Mouse (Mus musculus) midbrain, postnatal 0 days (tissue): ENCODE data around the gene Pln. TPM values are rescaled to one million over a fixed set of nuclear protein-coding genes. Genes with fewer than 3 reads are reported as not detected.
A peak's percentile ranks its signal among the peaks of the same experiment; 100 is the strongest.

Experiments
- ATAC-seq: fragments of 200-750 bp; cut with Nextera tagmentation; 2 replicates; pipeline ENCODE4 v1.8.0; 2017; ENCODE audit warnings: moderate number of reproducible peaks, mild to moderate bottlenecking, moderate TSS enrichment, moderate library complexity; ENCODE audit not compliant: low FRiP score
- DNase-seq: peaks from one replicate; pipeline ENCODE4 v3.0.0-alpha.2; 2015; ENCODE audit warnings: low spot score
- H3K27ac ChIP-seq: fragments of 300-500 bp; sonication (generic); 2 replicates; pipeline ENCODE4 v1.5.1; 2014; ENCODE audit warnings: low read depth, mild to moderate bottlenecking, low read length, mixed read lengths
- H3K27me3 ChIP-seq: fragments of 300-500 bp; sonication (generic); 2 replicates; pipeline ENCODE4 v1.6.1; 2014; ENCODE audit warnings: low read length, control low read depth, mixed read lengths; ENCODE audit not compliant: insufficient read depth
- H3K36me3 ChIP-seq: fragments of 300-500 bp; sonication (generic); 2 replicates; pipeline ENCODE4 v1.6.1; 2014; ENCODE audit warnings: low read length, control low read depth, mixed read lengths; ENCODE audit not compliant: insufficient read depth
- H3K4me1 ChIP-seq: fragments of 300-500 bp; sonication (generic); 2 replicates; pipeline ENCODE4 v1.6.1; 2014; ENCODE audit warnings: mild to moderate bottlenecking, control low read depth, antibody characterized with exemption, low read length, mixed read lengths; ENCODE audit not compliant: insufficient read depth
- H3K4me2 ChIP-seq: fragments of 300-500 bp; sonication (generic); 2 replicates; pipeline ENCODE4 v1.6.1; 2014; ENCODE audit warnings: low read depth, mild to moderate bottlenecking, low read length, mixed read lengths; ENCODE audit not compliant: poor library complexity, severe bottlenecking
- H3K4me3 ChIP-seq: fragments of 300-500 bp; sonication (generic); 2 replicates; pipeline ENCODE4 v1.5.1; 2014; ENCODE audit warnings: low read depth, mild to moderate bottlenecking, low read length, moderate library complexity
- H3K9ac ChIP-seq: fragments of 300-500 bp; sonication (generic); replicated peaks from 2 replicates; pipeline ENCODE4 v1.6.1; 2014; ENCODE audit warnings: mild to moderate bottlenecking, low read length, moderate library complexity, mixed read lengths; ENCODE audit not compliant: poor library complexity, severe bottlenecking
- H3K9me3 ChIP-seq: fragments of 300-500 bp; sonication (generic); 2 replicates; pipeline ENCODE4 v1.6.1; 2016; ENCODE audit warnings: low read length, control low read depth
- CTCF ChIP-seq: IDR thresholded peaks from 2 replicates; pipeline ENCODE4 v1.5.1; 2016; ENCODE audit warnings: antibody characterized with exemption, mild to moderate bottlenecking
- WGBS: fragments of 180-500 bp; shearing (Covaris S2); extraction: QIAGEN DNeasy Blood & Tissue Kit; methylation state at CpG from one replicate; pipeline ENCODE4 v1.1.7; 2014; 5-methylcytosine and 5-hydroxymethylcytosine counted together
- polyA plus RNA-seq: library from polyadenylated mRNA; unstranded; fragments of >200 nt; fragmentation: Nextera tagmentation; extraction: Ambion mirVana; gene quantifications from 2 replicates; pipeline ENCODE4 v1.2.1, GENCODE M21; 2015
- total RNA-seq: library from RNA; depleted of rRNA; stranded (reverse); fragments of >200 nt; gene quantifications from 2 replicates; pipeline ENCODE4 v1.2.3, GENCODE M21; 2014

Gene Pln
- total and polyA plus RNA-seq, 2 experiments from 2014 or later: 0.20 TPM; not detected in 1

DNA sequence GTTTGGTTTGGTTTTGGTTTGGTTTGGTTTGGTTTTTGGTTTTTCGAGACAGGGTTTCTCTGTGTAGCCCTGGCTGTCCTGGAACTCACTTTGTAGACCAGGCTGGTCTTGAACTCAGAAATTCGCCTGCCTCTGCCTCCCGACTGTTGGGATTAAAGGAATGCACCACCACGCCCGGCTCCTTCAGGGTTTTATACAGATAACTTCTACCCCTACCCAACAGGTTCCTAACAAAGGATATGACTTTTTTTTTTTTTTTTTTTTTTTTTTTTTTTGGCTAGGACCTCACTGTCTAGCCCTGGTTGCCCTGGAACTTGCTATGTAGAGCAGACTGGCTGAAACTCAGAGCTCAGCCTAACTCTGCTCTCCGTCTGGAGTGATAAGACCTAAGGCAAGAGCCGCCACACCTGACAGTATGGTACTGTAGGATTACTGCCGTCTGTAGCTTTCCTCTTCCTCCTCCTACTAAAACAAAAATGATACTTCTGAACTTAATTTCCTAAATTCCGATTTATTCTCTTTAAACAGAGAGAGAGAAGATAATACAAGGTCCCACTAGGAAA, 4.8 kb downstream of the Pln start:
- Histone ChIP-seq H3K9ac (no peak overlapping the region), H3K27me3 (no peaks in the 10 kb centered on the region), H3K9me3 (no peaks in the 10 kb centered on the region), H3K4me3 (no peak overlapping the region), H3K36me3 (no peaks in the 10 kb centered on the region), H3K4me2 (no peak overlapping the region), H3K27ac (no peak overlapping the region), H3K4me1 (no peaks in the 10 kb centered on the region)
- DNase-seq: no peak
- ATAC-seq: no peak
- WGBS: 95% methylated on average over 9 of the region's 9 CpGs
- no peak for TF ChIP-seq CTCF

DNA sequence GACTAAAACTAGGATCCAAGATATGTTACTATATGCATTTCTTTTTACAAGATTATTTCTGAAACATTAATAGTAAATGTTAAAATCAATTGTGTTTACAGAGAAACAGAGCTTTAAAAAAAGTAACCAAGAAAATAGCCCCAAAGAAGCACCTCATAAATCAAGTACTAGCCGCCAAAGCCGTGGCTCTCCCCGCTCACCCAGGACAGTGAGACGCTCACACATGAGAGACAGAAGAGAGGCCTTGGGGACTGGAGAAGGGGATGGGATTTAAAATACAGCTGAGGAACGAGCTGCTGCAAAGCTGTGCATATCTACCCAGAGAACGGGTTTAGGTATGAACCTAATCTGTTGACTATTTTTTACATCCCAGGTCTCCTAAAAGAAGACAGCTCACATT, 5.9 kb downstream of the Pln start:
- Histone ChIP-seq H3K4me3 (no peak overlapping the region), H3K9ac (no peak overlapping the region), H3K9me3 (no peaks in the 10 kb centered on the region), H3K27ac (no peak overlapping the region), H3K27me3 (no peaks in the 10 kb centered on the region), H3K4me1 (no peaks in the 10 kb centered on the region), H3K36me3 (no peaks in the 10 kb centered on the region), H3K4me2 (no peak overlapping the region)
- ATAC-seq: no peak
- TF ChIP-seq CTCF: no peak
- no peak for DNase-seq
- WGBS: 78% methylated on average over 6 of the region's 6 CpGs

DNA sequence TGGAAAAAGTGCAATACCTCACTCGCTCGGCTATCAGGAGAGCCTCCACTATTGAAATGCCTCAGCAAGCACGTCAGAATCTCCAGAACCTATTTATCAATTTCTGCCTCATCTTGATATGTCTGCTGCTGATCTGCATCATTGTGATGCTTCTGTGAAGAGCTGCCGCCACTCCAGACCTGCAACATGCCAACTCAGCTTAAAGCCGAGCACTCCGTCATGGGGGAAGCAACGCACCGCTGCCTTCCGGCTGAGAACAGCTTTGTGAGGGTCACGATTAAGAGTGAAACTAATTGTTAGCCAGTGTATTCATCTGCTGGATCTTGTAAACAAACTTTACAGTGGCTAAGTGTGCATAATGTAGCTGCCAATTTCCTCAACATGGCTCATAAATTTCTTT, 6.4 kb downstream of the Pln start:
- Histone ChIP-seq H3K36me3 (no peaks in the 10 kb centered on the region), H3K9ac (no peak overlapping the region), H3K4me1 (no peaks in the 10 kb centered on the region), H3K4me3 (no peak overlapping the region), H3K4me2 (no peak overlapping the region), H3K27me3 (no peaks in the 10 kb centered on the region), H3K9me3 (no peaks in the 10 kb centered on the region), H3K27ac (no peak overlapping the region)
- 70% methylated on average over 10 of the region's 10 CpGs for WGBS
- no peak for ATAC-seq
- no peak for DNase-seq
- no peak for TF ChIP-seq CTCF

DNA sequence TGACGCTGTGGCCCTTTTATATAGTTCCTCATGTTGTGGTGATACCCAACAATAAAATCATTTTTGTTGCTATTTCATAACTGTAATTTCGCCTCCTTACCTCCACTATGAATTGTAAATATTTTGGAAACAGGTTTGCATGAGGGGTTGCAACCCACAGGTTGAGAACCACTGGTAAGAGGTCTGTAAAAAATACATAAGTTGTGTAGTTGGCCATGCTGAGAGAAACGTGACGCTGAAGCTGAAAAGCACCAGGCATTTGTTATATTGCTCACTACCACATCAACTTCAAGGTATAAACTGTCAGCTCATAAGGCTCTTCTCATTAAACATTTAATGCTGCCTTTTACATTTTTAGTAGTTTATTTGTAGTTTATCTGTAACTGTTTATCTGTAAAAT, 8.0 kb downstream of the Pln start:
- Histone ChIP-seq H3K9ac (no peak overlapping the region), H3K9me3 (no peaks in the 10 kb centered on the region), H3K36me3 (no peaks in the 10 kb centered on the region), H3K27me3 (no peaks in the 10 kb centered on the region), H3K4me1 (no peaks in the 10 kb centered on the region), H3K4me3 (no peak overlapping the region), H3K27ac (no peak overlapping the region), H3K4me2 (no peak overlapping the region)
- WGBS: 91% methylated on average over 4 of the region's 4 CpGs
- ATAC-seq (no peak), DNase-seq (no peak)
- TF ChIP-seq CTCF: no peak

DNA sequence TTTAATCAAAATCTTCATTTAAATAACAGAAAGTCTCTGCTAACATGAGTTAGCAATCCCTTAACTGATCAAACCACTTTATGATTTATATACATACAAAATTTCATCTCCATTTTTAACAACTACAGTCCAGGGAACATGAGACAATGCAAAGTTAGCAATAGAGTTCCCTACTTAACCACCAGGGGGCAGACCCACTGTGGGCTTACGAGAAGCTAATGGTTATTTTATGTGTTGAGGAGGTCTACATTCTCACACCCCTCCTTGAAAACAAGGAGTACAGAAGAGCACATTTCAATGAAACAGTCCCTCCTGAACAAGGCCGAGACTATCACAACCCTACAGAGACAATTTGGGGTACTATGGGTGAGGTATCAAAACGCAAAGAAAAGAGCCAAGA, 9.0 kb downstream of the Pln start:
- no peaks in the 10 kb centered on the region for H3K36me3 ChIP-seq
- H3K9me3 ChIP-seq: no peaks in the 10 kb centered on the region
- ATAC-seq: no peak; the same call in 1 of the 2 replicates
- TF ChIP-seq CTCF: peak; percentile 93
- no peak overlapping the region for H3K27ac ChIP-seq
- DNase-seq: peak; percentile 72
- H3K9ac ChIP-seq: no peak overlapping the region
- 51% methylated on average over 3 of the region's 3 CpGs for WGBS
- no peaks in the 10 kb centered on the region for H3K4me1 ChIP-seq
- no peak overlapping the region for H3K4me3 ChIP-seq
- H3K4me2 ChIP-seq: no peak overlapping the region
- H3K27me3 ChIP-seq: no peaks in the 10 kb centered on the region

DNA sequence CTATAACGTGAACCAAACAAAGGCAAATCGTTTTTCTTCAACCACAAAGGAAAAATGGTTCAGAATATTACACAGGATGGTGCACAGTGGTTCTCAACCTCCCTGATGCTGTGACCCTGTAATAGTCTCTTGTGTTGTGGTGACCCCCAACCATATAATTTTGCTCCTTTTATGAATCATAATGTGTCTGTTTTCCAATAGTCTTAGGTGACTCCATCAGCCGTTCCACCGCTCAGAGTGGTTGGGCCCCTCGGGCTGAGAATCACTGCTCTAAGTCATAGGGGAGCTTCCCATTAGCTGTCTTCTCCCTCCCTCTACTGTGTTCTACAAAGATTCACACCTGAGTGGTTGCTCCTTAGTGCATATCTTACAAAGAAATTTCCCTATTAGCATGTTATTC, 9.4 kb downstream of the Pln start:
- H3K9ac ChIP-seq: no peak overlapping the region
- H3K27me3 ChIP-seq: no peaks in the 10 kb centered on the region
- 88% methylated on average over 5 of the region's 5 CpGs for WGBS
- no peak for TF ChIP-seq CTCF
- H3K4me2 ChIP-seq: no peak overlapping the region
- no peaks in the 10 kb centered on the region for H3K4me1 ChIP-seq
- H3K9me3 ChIP-seq: no peaks in the 10 kb centered on the region
- H3K36me3 ChIP-seq: no peaks in the 10 kb centered on the region
- H3K27ac ChIP-seq: no peak overlapping the region
- no peak for ATAC-seq
- no peak overlapping the region for H3K4me3 ChIP-seq
- no peak for DNase-seq
